Comparison of ENCODE assay signal across 8 mouse cellular contexts in genomic region chr13:106894284-106894683, GRCm38 (mm10). TPM values are rescaled to one million over a fixed set of nuclear protein-coding genes. Genes with fewer than 3 reads are reported as not detected.
DNase-seq lines count a peak whose midpoint lies in the region; ATAC-seq and TF ChIP-seq lines count a peak whose summit lies in the region.

No protein-coding gene starts in this region.

- H3K36me3 ChIP-seq in kidney, postnatal 0 days (ENCODE audit: insufficient read depth, low read length), result peaks cover 10% of the 10 kb centered on the region; the same call in 1 of the 2 replicates
- peaks cover 16% of the 10 kb centered on the region for H3K36me3 ChIP-seq in ES-E14 (ENCODE audit: control insufficient read depth, insufficient read depth, low read length, poor library complexity, severe bottlenecking)
- peaks cover 11% of the 10 kb centered on the region; the same call in 1 of the 2 replicates for H3K36me3 ChIP-seq in liver, embryonic 11.5 days (ENCODE audit: control insufficient read depth, insufficient read depth, low read length)

- H3K4me1 ChIP-seq in kidney, postnatal 0 days (replicated peaks; ENCODE audit: insufficient read depth, low read length), result no peaks in the 10 kb centered on the region
- H3K4me1 ChIP-seq in ES-E14 (ENCODE audit: control insufficient read depth in 2 of 2, insufficient read depth in 2 of 2, low read length in 2 of 2, poor library complexity in 1 of 2), result no peaks in the 10 kb centered on the region
- peaks cover 20% of the 10 kb centered on the region for H3K4me1 ChIP-seq in liver, embryonic 11.5 days (replicated peaks; ENCODE audit: control insufficient read depth, insufficient read depth, low read length)

- no peaks in the 10 kb centered on the region for H3K9me3 ChIP-seq in kidney, postnatal 0 days (replicated peaks; ENCODE audit: low read length)
- H3K9me3 ChIP-seq in ES-E14 (ENCODE audit: control insufficient read depth, insufficient read depth, low read depth, low read length), result no peaks in the 10 kb centered on the region
- no peaks in the 10 kb centered on the region for H3K9me3 ChIP-seq in liver, embryonic 11.5 days (ENCODE audit: control insufficient read depth, low read length)

- no peak for ATAC-seq in kidney, postnatal 0 days (replicated peaks; ENCODE audit: low FRiP score, low read depth)
- ATAC-seq in liver, embryonic 11.5 days (replicated peaks; ENCODE audit: low FRiP score), result no peak

- H3K4me2 ChIP-seq in kidney, postnatal 0 days (ENCODE audit: low read length), result no peak overlapping the region
- H3K4me2 ChIP-seq in liver, embryonic 11.5 days, result no peak overlapping the region

- peak; percentile 44; the same call in 1 of the 2 replicates for TF ChIP-seq CTCF in kidney, postnatal 0 days (IDR thresholded peaks at IDR 0.05; ENCODE audit: low read depth)

- no peak for DNase-seq in kidney, postnatal 0 days (ENCODE audit: low spot score)
- DNase-seq in kidney, adult 18-20 months, result no peak
- DNase-seq in B cell, adult 2 months, result peak; percentile 47 to 52
- DNase-seq in ES-E14 (ENCODE audit: low read depth, low spot score), result peak; percentile 22
- no peak for DNase-seq in liver, embryonic 11.5 days (ENCODE audit: low spot score)
- DNase-seq in retina, embryonic 14.5 days (ENCODE audit: low spot score), result no peak
- no peak for DNase-seq in ovary, postnatal 10 days (ENCODE audit: low spot score)
- no peak for DNase-seq in layer of hippocampus, adult 18-20 months (ENCODE audit: low spot score in 2 of 2)

- no peaks in the 10 kb centered on the region for H3K27me3 ChIP-seq in kidney, postnatal 0 days (ENCODE audit: insufficient read depth, low read length)
- no peaks in the 10 kb centered on the region for H3K27me3 ChIP-seq in liver, embryonic 11.5 days (replicated peaks; ENCODE audit: control insufficient read depth, insufficient read depth, low read length)

- in situ Hi-C loops in ES-E14 (cut with MboI; ENCODE audit: low sequenced_read_pairs in 2 of 2, unreplicated experiment in 2 of 2), result no loop called here

- WGBS in kidney, postnatal 0 days, result 100% methylated on average over 2 of the region's 2 CpGs
- WGBS in liver, embryonic 11.5 days, result 91% methylated on average over 2 of the region's 2 CpGs

- no peak overlapping the region for H3K4me3 ChIP-seq in kidney, postnatal 0 days (replicated peaks; ENCODE audit: low read depth, low read length)
- no peak overlapping the region for H3K4me3 ChIP-seq in ES-E14 (ENCODE audit: insufficient read depth in 1 of 2, low read depth in 1 of 2, low read length in 2 of 2, poor library complexity in 1 of 2, severe bottlenecking in 1 of 2)
- no peak overlapping the region for H3K4me3 ChIP-seq in liver, embryonic 11.5 days (ENCODE audit: low read depth, low read length)

- no peak overlapping the region for H3K9ac ChIP-seq in kidney, postnatal 0 days (ENCODE audit: low read depth, low read length)
- H3K9ac ChIP-seq in ES-E14 (ENCODE audit: insufficient read depth, low read depth, low read length, poor library complexity, severe bottlenecking), result no peak overlapping the region
- no peak overlapping the region for H3K9ac ChIP-seq in liver, embryonic 11.5 days (ENCODE audit: low read depth, low read length)

- no peak overlapping the region for H3K27ac ChIP-seq in kidney, postnatal 0 days
- no peak overlapping the region for H3K27ac ChIP-seq in ES-E14 (ENCODE audit: insufficient read depth, low read depth, low read length, poor library complexity, severe bottlenecking)
- H3K27ac ChIP-seq in liver, embryonic 11.5 days (ENCODE audit: low read depth, low read length), result peak overlapping the region; percentile 95; the same call in 1 of the 2 replicates

TF ChIP-seq in ES-E14, 5 proteins besides CTCF, POLR2A, EP300 and RAD21:
- TF ChIP-seq CHD2 (IDR thresholded peaks at IDR 0.05; ENCODE audit: low read depth, low read length), result no peak
- TF ChIP-seq HCFC1 (IDR thresholded peaks at IDR 0.05; ENCODE audit: borderline replicate concordance, insufficient read depth, low read length), result peak; percentile 50; the same call in 1 of the 2 replicates

RNA-seq across cellular contexts. Expression of gene Ipo11, which starts 42.5 kb away (rescaled TPM):
- polyA plus RNA-seq in kidney, postnatal 0 days (2015; fragmentation: Nextera tagmentation; extraction: Ambion mirVana), result 48.3 and 51.6 TPM in 2 replicates
- total RNA-seq in ES-E14 (2012; rRNA removed), result 51.0 and 68.6 TPM in 2 replicates
- polyA plus RNA-seq in liver, embryonic 11.5 days (2014; fragmentation: Nextera tagmentation; extraction: Ambion mirVana), result 82.3 and 93.3 TPM in 2 replicates
- total RNA-seq in layer of hippocampus, adult 18-20 months (2021), result 10 to 100 TPM; 59.9 to 61.5 TPM

RNA-seq across cellular contexts. Expression of gene Dimt1, which starts 52.6 kb away (rescaled TPM):
- polyA plus RNA-seq in kidney, postnatal 0 days (2015; fragmentation: Nextera tagmentation; extraction: Ambion mirVana), result 30.2 and 33.8 TPM in 2 replicates
- total RNA-seq in ES-E14 (2012; rRNA removed), result 45.9 and 58.1 TPM in 2 replicates
- 47.2 and 51.1 TPM in 2 replicates for polyA plus RNA-seq in liver, embryonic 11.5 days (2014; fragmentation: Nextera tagmentation; extraction: Ambion mirVana)
- total RNA-seq in layer of hippocampus, adult 18-20 months (2021), result 10 to 100 TPM; 20.9 to 21.6 TPM

Comparison
In these comparisons a context has a peak if more than half of its experiments do, and no peak if none do; other contexts are left out.
1. DNase-seq: peak in B cell, adult 2 months (2 of 2) and ES-E14 (single experiment); none in kidney, postnatal 0 days (single experiment), kidney, adult 18-20 months (single experiment), liver, embryonic 11.5 days (single experiment), retina, embryonic 14.5 days (single experiment), ovary, postnatal 10 days (single experiment) and layer of hippocampus, adult 18-20 months (0 of 2).